Mouse (Mus musculus): ENCODE data around the gene Maml3. TPM values are rescaled to one million over a fixed set of nuclear protein-coding genes. Genes with fewer than 3 reads are reported as not detected.
A peak's percentile ranks its signal among the peaks of the same experiment; 100 is the strongest.

The Maml3 gene
- polyA plus RNA-seq, 1 experiment from 2014 or later, result 5.6 TPM

- Histone ChIP-seq H3K9me3 (ENCODE audit: low read length) (no peaks in the 10 kb centered on the region), H3K4me1 (ENCODE audit: insufficient read depth, low read depth, low read length) (peaks cover 10% of the 10 kb centered on the region; the same call in 1 of the 2 replicates), H3K4me2 (replicated peaks; ENCODE audit: low read depth, low read length) (peak overlapping the region; percentile 45), H3K27ac (ENCODE audit: low read length) (no peak overlapping the region), H3K27me3 (replicated peaks; ENCODE audit: insufficient read depth, low read length) (no peaks in the 10 kb centered on the region), H3K4me3 (ENCODE audit: low read depth, low read length) (no peak overlapping the region), H3K36me3 (ENCODE audit: insufficient read depth, low read length) (no peaks in the 10 kb centered on the region), H3K9ac (replicated peaks; ENCODE audit: low read depth) (no peak overlapping the region)
- WGBS, result 75% methylated on average over 9 of the region's 9 CpGs
- DNase-seq (ENCODE audit: low spot score) (no peak), ATAC-seq (peak; percentile 43)
- no peak for TF ChIP-seq CTCF (IDR thresholded peaks at IDR 0.05)
- no peak for TF ChIP-seq EP300 (IDR thresholded peaks at IDR 0.05)
Measured at GRCm38 (mm10) chr3:51952267-51952666, 152.6 kb downstream of the Maml3 start.

GRCm38 (mm10) chr3:51949651-51950050 is 155.2 kb downstream of the Maml3 start:
- WGBS, result 59% methylated on average over 8 of the region's 8 CpGs
- no peak overlapping the region for H3K4me2 ChIP-seq (replicated peaks; ENCODE audit: low read depth, low read length)
- H3K36me3 ChIP-seq (ENCODE audit: insufficient read depth, low read length), result no peaks in the 10 kb centered on the region
- no peak for DNase-seq (ENCODE audit: low spot score)
- TF ChIP-seq CTCF (IDR thresholded peaks at IDR 0.05) (no peak), EP300 (IDR thresholded peaks at IDR 0.05) (no peak)
- no peak overlapping the region for H3K27ac ChIP-seq (ENCODE audit: low read length)
- H3K4me1 ChIP-seq (ENCODE audit: insufficient read depth, low read depth, low read length), result peaks cover 12% of the 10 kb centered on the region; the same call in 1 of the 2 replicates
- no peaks in the 10 kb centered on the region for H3K27me3 ChIP-seq (replicated peaks; ENCODE audit: insufficient read depth, low read length)
- no peak overlapping the region for H3K4me3 ChIP-seq (ENCODE audit: low read depth, low read length)
- H3K9me3 ChIP-seq (ENCODE audit: low read length), result no peaks in the 10 kb centered on the region
- H3K9ac ChIP-seq (replicated peaks; ENCODE audit: low read depth), result no peak overlapping the region
- no peak for ATAC-seq

- 55% methylated on average over 3 of the region's 3 CpGs for WGBS
- Histone ChIP-seq H3K4me3 (ENCODE audit: low read depth, low read length) (no peak overlapping the region), H3K4me1 (ENCODE audit: insufficient read depth, low read depth, low read length) (peaks cover 6% of the 10 kb centered on the region; the same call in 1 of the 2 replicates), H3K36me3 (ENCODE audit: insufficient read depth, low read length) (no peaks in the 10 kb centered on the region), H3K9me3 (ENCODE audit: low read length) (no peaks in the 10 kb centered on the region), H3K9ac (replicated peaks; ENCODE audit: low read depth) (no peak overlapping the region), H3K27me3 (replicated peaks; ENCODE audit: insufficient read depth, low read length) (no peaks in the 10 kb centered on the region), H3K27ac (ENCODE audit: low read length) (no peak overlapping the region), H3K4me2 (replicated peaks; ENCODE audit: low read depth, low read length) (no peak overlapping the region)
- TF ChIP-seq CTCF (IDR thresholded peaks at IDR 0.05) (no peak), EP300 (IDR thresholded peaks at IDR 0.05) (peak; percentile 68)
- ATAC-seq, result peak; percentile 90
- DNase-seq (ENCODE audit: low spot score), result peak; percentile 78
Measured at GRCm38 (mm10) chr3:51947168-51947567, 157.7 kb downstream of the Maml3 start.

GRCm38 (mm10) chr3:51943642-51944041 is 161.2 kb downstream of the Maml3 start:
- Histone ChIP-seq H3K36me3 (ENCODE audit: insufficient read depth, low read length) (no peaks in the 10 kb centered on the region), H3K27ac (ENCODE audit: low read length) (no peak overlapping the region), H3K4me3 (ENCODE audit: low read depth, low read length) (no peak overlapping the region), H3K4me2 (replicated peaks; ENCODE audit: low read depth, low read length) (no peak overlapping the region), H3K9ac (replicated peaks; ENCODE audit: low read depth) (no peak overlapping the region), H3K4me1 (ENCODE audit: insufficient read depth, low read depth, low read length) (peaks cover 6% of the 10 kb centered on the region; the same call in 1 of the 2 replicates), H3K9me3 (ENCODE audit: low read length) (no peaks in the 10 kb centered on the region), H3K27me3 (replicated peaks; ENCODE audit: insufficient read depth, low read length) (no peaks in the 10 kb centered on the region)
- ATAC-seq (peak; percentile 27; the same call in 1 of the 2 replicates), DNase-seq (ENCODE audit: low spot score) (peak; percentile 54)
- 61% methylated on average over 8 of the region's 8 CpGs for WGBS
- TF ChIP-seq CTCF (IDR thresholded peaks at IDR 0.05) (peak; percentile 13; the same call in 1 of the 2 replicates), EP300 (IDR thresholded peaks at IDR 0.05) (no peak)

- WGBS, result 84% methylated on average over 8 of the region's 8 CpGs
- Histone ChIP-seq H3K9me3 (ENCODE audit: low read length) (no peaks in the 10 kb centered on the region), H3K27ac (ENCODE audit: low read length) (no peak overlapping the region), H3K4me1 (ENCODE audit: insufficient read depth, low read depth, low read length) (0 out of 2 replicates have a peak, but pooled peaks cover 3% of the 10 kb centered on the region), H3K27me3 (replicated peaks; ENCODE audit: insufficient read depth, low read length) (no peaks in the 10 kb centered on the region), H3K36me3 (ENCODE audit: insufficient read depth, low read length) (no peaks in the 10 kb centered on the region), H3K9ac (replicated peaks; ENCODE audit: low read depth) (no peak overlapping the region), H3K4me2 (replicated peaks; ENCODE audit: low read depth, low read length) (no peak overlapping the region), H3K4me3 (ENCODE audit: low read depth, low read length) (no peak overlapping the region)
- DNase-seq (ENCODE audit: low spot score), result no peak
- peak; percentile 32; the same call in 1 of the 2 replicates for ATAC-seq
- no peak for TF ChIP-seq EP300 (IDR thresholded peaks at IDR 0.05)
- TF ChIP-seq CTCF (IDR thresholded peaks at IDR 0.05), result no peak
Measured at GRCm38 (mm10) chr3:51941781-51942180, 163.1 kb downstream of the Maml3 start.

- WGBS, result 71% methylated on average over 7 of the region's 7 CpGs
- ATAC-seq (peak; percentile 74; the same call in 1 of the 2 replicates), DNase-seq (ENCODE audit: low spot score) (peak; percentile 65)
- no peak overlapping the region for H3K4me2 ChIP-seq (replicated peaks; ENCODE audit: low read depth, low read length)
- H3K36me3 ChIP-seq (ENCODE audit: insufficient read depth, low read length), result no peaks in the 10 kb centered on the region
- no peak for TF ChIP-seq EP300 (IDR thresholded peaks at IDR 0.05)
- TF ChIP-seq CTCF (IDR thresholded peaks at IDR 0.05), result no peak
- no peak overlapping the region for H3K9ac ChIP-seq (replicated peaks; ENCODE audit: low read depth)
- H3K27ac ChIP-seq (ENCODE audit: low read length), result no peak overlapping the region
- no peak overlapping the region for H3K4me3 ChIP-seq (ENCODE audit: low read depth, low read length)
- no peaks in the 10 kb centered on the region for H3K27me3 ChIP-seq (replicated peaks; ENCODE audit: insufficient read depth, low read length)
- no peaks in the 10 kb centered on the region for H3K9me3 ChIP-seq (ENCODE audit: low read length)
- no peaks in the 10 kb centered on the region for H3K4me1 ChIP-seq (ENCODE audit: insufficient read depth, low read depth, low read length)
Measured at GRCm38 (mm10) chr3:51939864-51940263, 165.0 kb downstream of the Maml3 start.

GRCm38 (mm10) chr3:51939054-51939453 is 165.8 kb downstream of the Maml3 start:
- DNase-seq (ENCODE audit: low spot score), result no peak
- no peak for ATAC-seq
- H3K9me3 ChIP-seq (ENCODE audit: low read length), result no peaks in the 10 kb centered on the region
- no peaks in the 10 kb centered on the region for H3K27me3 ChIP-seq (replicated peaks; ENCODE audit: insufficient read depth, low read length)
- no peak overlapping the region for H3K9ac ChIP-seq (replicated peaks; ENCODE audit: low read depth)
- TF ChIP-seq EP300 (IDR thresholded peaks at IDR 0.05), result no peak
- no peak for TF ChIP-seq CTCF (IDR thresholded peaks at IDR 0.05)
- no peaks in the 10 kb centered on the region for H3K36me3 ChIP-seq (ENCODE audit: insufficient read depth, low read length)
- H3K4me1 ChIP-seq (ENCODE audit: insufficient read depth, low read depth, low read length), result no peaks in the 10 kb centered on the region
- H3K4me3 ChIP-seq (ENCODE audit: low read depth, low read length), result no peak overlapping the region
- no peak overlapping the region for H3K27ac ChIP-seq (ENCODE audit: low read length)
- 67% methylated on average over 5 of the region's 5 CpGs for WGBS
- H3K4me2 ChIP-seq (replicated peaks; ENCODE audit: low read depth, low read length), result no peak overlapping the region

Measured in lung, postnatal 0 days (tissue).